Mouse (Mus musculus) layer of hippocampus, postnatal 25 days (tissue): Measurements from ENCODE around the gene Cpox. TPM values are rescaled to one million over a fixed set of nuclear protein-coding genes. Genes with fewer than 3 reads are reported as not detected.

Source experiments
- DNase-seq, 2 experiments: peaks; one replicate each; pipeline ENCODE4 v3.0.0; 2022; ENCODE audit warnings: mixed read lengths in 2 of 2, low spot score in 1 of 2; ENCODE audit errors: extremely low spot score in 1 of 2
- total RNA-seq, 2 experiments: library from RNA; stranded (reverse); gene quantifications; 2 replicates each; pipeline ENCODE4 v1.2.3; 2021

Cpox gene
- total RNA-seq, 2 experiments from 2014 or later, result 52.1 to 53.7 TPM

DNA sequence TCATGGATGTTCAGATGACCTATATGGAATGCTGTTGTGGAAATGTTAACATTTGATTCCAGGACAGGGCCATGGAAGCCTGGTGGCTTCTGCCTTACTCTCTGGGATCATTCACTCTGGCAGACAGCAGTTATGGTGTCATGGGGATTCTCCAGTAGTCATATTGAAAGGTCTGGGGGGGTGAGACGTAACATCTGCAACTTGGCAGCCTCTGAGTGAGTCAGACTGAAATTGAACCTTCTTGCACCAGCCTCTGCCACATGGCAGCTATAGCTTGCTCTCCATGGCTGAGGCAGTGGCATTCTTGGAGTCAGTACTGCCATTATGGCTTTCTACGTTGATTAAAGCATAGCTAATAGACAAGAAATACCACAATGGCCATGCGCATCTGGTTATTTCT lies 26.7 kb downstream of the Cpox start:
- DNase-seq, result no peak

DNA sequence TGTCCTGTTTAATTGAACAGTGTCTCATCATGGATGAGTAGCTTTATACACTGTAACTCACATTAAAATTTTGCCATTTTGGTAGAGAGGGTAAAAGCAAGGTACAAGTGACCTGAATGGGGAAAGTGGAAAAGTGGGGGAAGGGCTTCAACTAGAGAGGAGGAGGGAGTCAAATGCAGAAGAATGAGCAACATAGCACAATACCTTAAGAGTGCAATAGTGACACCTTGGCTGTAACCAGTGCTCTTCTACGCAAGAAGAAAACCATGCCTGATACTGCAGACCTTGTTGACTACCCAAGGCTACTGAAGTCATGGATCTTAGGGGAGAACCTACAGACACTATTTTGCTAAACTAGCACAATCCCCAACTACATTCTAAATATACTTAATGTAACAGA lies 27.2 kb downstream of the Cpox start:
- DNase-seq, result no peak

DNA sequence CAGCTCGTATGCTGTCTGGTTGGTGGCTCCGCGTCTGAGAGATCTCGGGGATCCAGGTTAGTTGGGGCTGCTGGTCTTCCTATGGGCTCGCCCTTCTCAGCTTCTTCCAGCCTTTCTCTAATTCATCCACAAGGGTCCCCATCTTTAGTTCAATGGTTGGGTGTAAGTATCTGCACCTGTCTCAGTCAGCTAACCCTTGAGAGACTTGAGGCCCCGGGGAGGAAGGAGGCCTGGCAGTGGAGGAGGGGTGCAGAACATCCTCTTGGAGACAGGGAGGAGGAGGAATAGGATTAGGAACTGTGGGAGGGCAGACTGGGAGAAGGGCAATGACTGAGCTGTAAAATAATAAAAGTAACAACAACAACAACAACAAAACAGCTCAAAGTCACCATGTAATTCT lies 30.1 kb downstream of the Cpox start:
- DNase-seq, result no peak

DNA sequence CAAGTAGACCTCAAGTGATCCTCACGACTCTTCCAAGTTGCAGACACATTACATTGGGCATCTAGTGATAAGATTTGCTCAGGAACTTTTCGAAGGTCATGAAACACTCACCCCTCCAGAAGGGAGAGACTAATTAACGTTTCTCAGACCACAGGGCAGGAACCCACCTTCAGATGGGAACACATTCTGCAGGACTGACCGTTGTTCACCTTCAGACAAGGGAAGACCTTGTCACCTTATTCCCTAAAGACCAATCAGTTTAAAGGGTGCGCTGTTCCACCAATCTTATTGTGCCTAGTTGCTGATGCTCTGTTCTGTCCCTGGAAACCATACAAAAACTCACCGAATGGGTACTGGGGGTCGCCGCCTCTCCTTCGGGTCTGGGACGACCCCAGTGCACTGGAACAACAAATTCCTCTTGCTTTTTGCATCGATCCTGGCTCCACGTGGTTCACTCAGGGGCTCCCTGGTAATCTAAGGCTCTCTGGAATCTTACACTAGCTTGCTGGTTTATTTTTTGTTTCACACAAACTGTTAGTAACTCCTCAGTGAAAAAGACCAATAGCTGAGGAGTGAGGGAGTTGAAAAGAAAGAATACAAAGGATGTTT lies 30.8 kb downstream of the Cpox start:
- no peak for DNase-seq

DNA sequence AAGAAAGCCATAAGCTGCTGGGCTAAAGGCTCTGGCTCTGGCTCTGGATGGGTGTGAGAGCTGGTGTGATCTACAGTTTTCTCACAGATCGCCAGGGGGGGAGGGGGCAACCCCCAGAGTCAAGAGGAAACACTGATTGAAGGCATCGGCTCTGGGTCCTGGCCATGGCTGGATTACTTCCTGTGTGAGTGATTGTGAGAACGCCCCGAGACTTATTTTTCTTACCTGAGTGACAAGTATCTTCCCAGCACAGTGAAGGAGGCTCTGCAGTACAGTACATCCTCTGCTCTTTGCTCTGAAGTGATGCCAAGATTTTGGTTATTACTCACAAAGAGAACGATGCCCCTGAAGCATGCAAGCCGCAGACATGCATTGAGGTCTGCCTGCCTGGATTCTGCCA lies 31.7 kb downstream of the Cpox start:
- no peak for DNase-seq

DNA sequence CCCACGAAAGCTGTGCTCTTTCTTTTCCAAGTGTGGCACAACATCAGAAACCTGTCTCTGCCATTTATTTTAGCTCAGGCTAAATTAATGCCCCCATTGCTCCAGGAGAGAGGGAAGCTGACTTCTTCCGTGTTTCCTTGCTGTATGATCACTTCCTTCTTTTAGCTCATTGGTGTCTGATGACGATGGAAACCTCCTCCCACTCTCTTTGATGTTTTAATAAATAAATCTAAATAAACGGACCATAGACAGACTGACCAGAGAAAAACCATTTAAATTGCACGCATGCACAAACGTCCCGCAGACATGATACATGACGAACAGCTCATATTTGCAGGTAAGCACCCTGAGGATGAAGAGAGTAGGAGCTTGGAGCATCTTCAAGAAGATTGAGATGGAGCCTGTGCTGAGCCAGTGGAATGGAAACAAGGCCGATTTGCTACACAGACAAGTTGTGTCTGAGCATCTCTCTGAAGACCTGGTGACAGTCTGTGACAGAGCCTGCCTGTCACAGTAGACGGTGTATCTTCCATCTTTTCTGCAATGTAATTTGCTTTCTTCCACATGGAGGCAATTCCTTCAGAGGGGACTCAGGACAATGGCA lies 32.3 kb downstream of the Cpox start:
- no peak for DNase-seq

DNA sequence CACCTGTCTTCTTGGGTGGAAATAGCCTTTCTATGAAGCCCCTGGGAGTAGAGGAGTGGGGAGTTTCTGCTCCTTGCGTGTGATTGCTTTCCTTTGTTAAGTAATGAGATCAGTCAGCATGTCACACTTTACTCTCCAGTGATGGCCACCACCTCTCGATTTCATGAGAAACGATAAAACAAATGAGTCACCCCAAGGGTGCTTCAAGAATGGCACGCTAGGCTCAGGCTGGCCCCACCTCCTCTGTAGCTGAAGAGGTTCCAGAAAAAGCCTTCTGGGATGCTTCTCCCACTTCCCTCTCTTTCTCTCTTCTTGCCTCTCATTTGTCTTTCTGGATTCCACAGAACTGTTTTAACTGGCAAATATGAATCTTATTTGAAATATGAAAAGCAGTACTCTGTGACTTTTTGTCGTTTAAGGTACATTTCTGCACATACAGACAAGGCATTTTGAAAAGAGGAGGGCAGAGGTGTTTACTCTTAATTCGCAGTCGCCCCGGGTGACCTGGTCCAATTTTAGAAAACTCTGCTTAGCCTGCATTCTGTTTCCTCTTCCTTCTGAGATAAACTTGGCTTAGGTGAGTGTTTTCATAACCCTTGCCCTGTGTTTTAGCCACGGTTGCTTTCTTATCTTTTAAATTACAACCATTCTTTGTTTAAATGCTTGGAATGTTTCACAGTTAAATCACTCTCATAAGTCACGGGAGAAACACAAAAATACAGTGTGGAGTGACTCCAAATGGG lies 33.5 kb downstream of the Cpox start:
- no peak for DNase-seq

DNA sequence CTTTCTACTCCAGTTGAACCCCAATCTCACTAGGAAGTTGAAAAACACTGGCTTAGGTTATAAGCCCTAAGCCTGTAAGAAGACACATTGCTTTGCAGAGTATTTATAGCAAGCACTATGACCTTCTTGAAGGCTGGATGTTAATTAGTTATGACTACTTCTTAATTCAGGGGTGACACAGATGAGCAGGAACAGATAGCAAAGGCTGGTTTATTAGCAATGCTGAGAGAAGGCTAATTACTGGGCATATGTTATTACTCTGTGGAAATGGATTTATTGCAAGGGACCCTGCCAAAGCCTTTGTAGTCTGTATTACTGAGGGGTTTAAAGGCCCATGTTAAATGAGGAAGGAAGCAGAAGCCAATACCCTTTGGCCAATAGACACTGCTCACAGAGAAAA lies 34.9 kb downstream of the Cpox start:
- no peak for DNase-seq

DNA sequence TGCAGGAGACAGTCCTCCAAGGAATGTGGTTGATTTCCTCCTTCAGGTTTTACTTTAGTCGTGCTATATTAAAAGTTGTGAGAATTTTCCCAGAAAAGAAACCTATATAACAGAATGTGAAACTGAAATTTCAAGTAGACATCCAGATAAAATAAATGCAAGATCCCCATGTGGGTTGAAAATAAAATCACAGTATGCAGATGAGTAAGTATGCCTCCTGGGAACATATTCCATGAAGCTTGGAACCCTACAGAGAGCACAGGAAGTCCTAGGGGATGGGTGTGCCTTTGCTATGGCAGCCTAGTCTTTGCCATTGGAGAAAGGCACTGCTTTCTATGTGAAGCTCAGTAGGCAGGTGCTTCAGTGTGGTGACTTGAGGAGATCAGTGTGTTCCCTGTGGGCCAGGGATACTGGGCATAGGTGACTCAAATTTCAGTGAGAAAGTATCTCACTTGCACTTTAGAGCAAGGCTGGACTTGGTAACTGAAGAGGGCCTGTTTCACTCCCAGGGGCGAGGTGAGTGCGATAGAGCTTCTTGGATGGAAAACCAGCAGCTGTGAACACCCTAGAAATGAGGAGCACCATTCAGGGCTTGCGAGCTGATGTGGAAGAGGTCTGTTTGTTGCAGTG lies 37.3 kb downstream of the Cpox start:
- DNase-seq, result no peak

DNA sequence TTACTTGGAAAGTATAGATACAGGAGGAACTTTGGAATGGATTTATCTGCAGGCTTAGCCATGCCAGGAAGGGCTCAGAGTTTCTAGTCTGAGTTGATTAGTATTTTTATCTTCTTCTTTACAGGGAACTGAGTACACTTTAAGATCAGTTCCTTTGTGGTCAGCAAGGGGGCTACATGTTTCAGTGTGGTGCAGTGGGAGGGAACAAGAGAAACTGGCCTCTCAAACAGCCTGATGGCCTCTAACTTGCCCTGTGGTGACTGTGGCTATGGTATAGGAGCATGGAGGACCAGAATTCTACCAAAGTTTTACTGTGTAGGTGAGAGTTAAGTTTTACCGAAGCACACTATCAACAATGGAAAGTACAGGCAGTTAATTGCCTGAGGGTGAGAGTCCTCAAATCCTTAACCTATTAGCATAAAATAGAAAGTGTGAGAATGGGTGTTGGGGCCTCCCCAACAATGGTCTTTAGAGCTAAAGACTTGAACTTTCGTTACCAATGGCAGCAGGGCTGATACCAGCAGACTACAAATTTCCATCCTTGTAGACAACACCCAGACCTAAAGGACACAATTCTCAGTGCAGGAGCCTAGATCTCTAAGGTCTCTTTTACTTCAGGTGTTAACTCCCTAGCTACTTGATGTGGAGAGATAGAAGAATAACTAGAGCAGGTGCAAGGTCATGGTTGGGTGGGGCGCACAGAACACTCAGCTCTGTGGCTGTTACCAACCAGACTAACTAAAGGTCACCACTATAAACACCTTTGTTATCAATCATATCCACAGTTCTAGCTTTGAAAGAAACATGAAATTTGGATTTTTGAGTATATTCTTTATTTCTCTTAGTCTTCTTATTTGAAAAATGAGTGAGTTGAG lies 38.7 kb downstream of the Cpox start:
- DNase-seq, result no peak

DNA sequence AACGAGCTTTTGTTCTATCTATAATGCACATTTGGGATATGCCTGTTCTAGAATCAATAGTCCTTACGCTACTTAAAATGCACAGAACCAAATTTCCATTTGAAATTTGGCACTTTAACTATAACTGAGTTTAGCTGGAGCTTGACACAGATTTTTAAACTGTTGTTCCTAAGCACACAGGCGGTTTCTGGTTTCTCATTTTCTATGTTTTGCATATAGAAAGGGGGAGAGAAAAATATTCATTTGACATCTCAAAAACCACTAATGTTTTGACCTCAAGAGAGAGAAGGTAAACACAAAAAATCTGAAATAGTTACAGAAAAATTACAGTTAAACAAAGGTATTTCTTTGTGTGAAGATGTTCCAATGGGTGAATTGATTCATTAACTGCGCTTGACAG lies 39.4 kb downstream of the Cpox start:
- no peak for DNase-seq

DNA sequence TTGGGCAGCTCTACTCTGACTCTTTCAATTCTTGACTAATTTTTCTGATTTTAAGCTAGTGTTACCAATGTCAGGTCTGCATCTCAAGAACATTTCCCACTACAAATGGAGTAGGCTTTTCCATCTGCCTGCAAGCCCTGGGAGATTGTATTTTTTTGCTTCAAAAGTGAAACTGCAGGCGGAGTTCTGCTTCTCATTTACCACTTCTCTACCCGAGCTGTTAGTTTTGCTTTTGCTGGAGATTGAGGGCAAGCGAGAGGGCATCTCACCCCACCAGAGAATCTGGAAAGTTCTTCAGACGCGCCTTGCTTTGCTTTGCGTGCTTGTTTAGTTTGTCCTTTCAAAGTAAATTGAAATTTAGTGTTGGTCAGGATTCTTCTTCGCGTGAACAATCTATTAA lies 42.1 kb downstream of the Cpox start:
- no peak for DNase-seq

DNA sequence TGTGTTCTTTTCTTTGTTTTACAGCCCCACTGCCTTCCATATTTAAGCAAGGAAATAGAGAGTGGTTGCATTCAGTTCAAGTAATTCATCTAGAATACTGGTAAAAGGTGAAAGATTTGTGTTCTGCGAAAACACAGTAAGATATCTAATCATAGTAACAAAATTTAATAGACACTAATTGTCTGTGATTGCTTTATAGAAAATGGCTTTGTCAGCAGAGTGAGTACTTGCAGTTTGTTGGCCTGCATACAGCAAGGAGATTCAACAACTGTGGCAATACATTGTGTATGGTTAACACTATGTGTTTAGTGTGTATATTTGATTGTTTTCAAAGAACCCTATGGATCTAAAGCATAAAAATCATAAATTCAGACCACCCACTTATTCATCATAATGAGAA lies 43.0 kb downstream of the Cpox start:
- DNase-seq, result no peak

DNA sequence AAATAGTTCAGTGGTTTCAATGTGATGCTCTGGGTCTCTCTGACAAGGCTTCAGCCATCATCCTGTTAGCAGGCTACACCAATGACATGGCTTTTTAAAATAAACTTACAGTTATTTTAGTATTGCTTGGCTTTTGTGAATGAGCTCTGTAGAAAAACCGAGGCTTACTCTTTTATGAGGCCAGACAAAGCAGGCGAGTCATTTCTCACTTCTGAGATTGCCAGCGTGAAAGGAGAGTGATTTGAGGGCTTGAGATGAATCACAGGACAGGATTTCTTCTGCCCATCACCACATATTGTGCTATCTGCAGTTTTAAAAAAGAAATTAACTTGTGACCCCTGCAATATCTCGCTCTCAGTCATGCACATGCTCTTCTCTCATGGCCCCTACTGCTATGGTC lies 44.9 kb downstream of the Cpox start:
- no peak for DNase-seq

DNA sequence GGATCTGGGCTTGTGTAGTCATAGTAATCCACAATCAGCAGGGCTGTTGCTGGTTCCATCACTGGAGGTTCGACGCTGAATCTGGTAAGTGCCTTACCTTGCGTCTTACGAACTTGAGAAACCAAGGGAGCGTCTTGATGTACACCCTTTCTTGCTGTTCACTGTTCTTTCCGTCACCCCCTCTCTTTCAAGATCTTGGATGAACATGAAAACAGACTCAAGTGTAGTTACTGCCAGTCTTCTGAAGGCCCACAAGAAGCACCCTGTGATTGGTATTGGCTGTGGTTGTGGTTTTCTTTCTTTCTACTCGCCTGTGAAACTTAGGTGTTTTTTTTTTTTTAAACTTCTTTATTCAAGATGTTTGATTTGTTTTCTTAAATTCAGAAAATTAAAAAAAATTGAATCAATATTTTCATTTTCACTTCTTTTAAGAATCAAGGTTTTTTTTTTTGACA lies 48.6 kb downstream of the Cpox start, which contains the start of gene Gpr15:
Gene Gpr15, minus strand, starts transcription at position 405 of the 455 bp plus-strand sequence.
- DNase-seq, result no peak

DNA sequence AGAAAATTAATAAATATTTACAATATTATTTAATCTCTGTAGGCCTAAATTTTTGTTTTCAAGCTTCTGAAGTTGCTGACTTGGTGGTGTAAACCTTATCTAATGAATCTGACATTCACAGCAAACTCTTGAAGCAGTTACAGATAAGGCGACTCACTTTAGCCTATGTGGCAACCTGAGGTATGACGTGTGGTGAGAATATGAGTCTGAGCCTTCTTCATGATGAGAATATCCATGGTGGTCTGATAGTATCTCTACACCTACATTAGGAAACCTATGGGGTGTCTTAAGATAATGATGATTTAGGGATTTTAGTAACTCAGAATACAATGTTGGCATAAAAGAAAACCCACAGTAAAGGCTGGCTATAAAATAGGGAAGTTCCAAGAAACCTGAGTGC lies 52.2 kb downstream of the Cpox start:
- no peak for DNase-seq

DNA sequence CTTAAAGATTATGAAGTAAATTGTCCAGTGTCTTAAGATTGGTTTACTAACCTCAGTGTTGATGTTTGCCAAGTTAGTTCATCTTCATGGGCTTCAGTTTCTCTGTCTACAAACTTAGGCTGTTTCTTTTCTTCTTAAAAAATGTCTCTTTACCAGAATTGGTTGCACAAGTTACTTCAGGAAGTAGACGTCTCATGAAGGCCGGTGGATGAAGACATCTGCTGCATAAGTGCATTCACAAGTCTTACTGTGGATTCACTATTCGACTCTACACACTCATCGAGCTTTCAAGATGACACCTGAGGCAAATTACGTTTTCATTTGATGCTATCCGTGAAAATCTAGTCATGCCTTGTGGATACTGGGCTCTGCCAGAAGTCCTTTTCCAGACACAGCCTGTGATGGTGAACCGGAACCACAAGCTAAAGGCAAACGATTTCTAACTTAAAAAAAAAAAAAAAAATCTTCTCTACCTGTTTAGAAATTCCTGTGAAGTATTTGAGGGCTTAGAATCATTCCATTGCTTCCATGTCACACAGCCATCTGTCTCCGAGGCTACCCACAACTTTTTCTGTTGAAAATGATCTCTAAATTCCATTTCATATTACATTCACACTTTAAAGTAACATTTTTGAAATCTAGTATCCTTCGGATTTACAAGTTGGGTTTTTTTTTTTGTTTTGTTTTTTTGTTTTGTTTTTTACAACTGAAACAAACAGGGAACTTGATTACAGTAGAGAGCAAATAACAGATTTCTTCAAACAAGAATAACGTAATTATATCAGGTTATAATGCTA lies 56.8 kb downstream of the Cpox start:
- no peak for DNase-seq

DNA sequence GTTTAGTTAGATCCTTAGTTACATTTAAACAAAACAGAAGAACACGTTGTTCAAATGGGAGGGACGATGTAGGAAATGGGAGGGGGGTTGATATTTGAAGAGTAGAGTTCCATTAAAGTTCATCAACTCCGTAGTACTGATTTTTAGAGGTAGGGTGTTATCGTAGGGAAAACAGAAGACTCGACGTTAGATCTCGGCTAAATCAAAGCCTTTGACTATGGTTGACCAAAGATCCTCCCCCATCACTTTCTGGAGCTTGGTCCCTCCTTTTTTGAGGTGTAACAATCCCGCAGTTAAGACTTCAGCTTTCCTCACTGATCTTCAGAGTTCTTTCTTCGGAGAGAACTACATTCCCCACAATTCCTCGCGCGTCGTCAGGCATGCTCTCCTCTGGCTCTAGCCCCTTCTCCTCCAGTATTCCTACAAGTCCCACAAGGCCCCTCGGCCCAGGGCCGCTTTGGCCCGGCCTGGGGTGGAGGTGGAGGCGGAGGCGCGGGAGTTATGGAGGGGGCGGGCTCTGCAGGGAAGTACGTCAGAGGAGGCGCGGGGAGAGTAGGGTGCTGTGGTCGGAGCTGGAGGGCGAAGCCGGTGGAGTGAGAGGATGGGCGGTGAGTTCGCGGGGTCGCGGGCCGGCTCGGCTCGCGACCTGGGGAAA lies 57.5 kb downstream of the Cpox start, which contains the start of gene Cldnd1:
Gene Cldnd1, plus strand, starts transcription at position 434 of the 655 bp plus-strand sequence.
- DNase-seq, result peak; percentile 80 to 88

DNA sequence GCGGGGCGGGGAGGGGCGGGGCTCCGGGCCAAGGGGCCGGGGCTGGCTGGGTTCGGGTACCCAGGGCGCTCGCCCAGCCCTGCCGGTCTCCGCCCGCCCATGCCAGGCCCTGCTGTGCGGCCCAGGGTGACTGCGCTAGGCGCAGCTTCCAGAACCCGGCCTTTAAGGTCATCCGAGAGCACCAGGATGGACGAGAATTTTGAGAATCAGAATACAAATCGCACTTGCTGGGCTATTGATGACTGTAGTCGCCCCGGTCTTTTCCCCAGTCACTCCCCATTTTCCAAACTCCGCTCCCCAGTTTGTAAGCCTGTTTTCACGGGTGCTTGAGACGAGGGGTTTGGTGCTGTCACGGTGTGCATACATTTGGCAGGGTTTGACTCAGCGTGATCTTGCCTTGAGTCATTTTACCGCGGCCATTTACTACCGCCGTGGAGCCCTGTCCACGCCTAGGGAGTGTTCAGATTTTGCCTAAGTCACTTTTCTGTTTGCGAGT lies 58.1 kb downstream of the Cpox start:
- no peak for DNase-seq
